Comparison of ENCODE assay signal across 1 mouse cellular context in genomic region chr9:50616766-50617603, GRCm38 (mm10).
TF ChIP-seq lines count a peak whose summit lies in the region.

Gene Pih1d2 (plus strand): TSS chr9:50617321.
Gene Nkapd1 (minus strand): TSS chr9:50617464.

TF ChIP-seq in CH12.LX, 34 proteins besides CTCF, POLR2A, EP300 and RAD21 (continued from another document):
- TF ChIP-seq POLR2AphosphoS2 (IDR thresholded peaks at IDR 0.05; ENCODE audit: low read depth, low read length) (no peak), MXI1 (IDR thresholded peaks at IDR 0.05; ENCODE audit: low read depth, low read length) (peak; percentile 98), ZKSCAN1 (IDR thresholded peaks at IDR 0.05; ENCODE audit: borderline replicate concordance, low read depth, low read length) (no peak), TCF12 (IDR thresholded peaks at IDR 0.05; ENCODE audit: low read depth, low read length) (peak; percentile 70; the same call in 1 of the 2 replicates), ZC3H11A (IDR thresholded peaks at IDR 0.05; ENCODE audit: low read depth, low read length) (no peak), NELFE (IDR thresholded peaks at IDR 0.05; ENCODE audit: low read depth, low read length) (peak; percentile 62), SMC3 (IDR thresholded peaks at IDR 0.05; ENCODE audit: low read depth, low read length) (no peak), GABPA (IDR thresholded peaks at IDR 0.05; ENCODE audit: insufficient replicate concordance, low read depth, low read length) (no peak; the same call in 1 of the 2 replicates), NRF1 (IDR thresholded peaks at IDR 0.05; ENCODE audit: low read depth, low read length) (peak; percentile 72), HCFC1 (IDR thresholded peaks at IDR 0.05; ENCODE audit: low read depth, low read length) (peak; percentile 87), TBP (conservative IDR thresholded peaks at IDR 0.05; ENCODE audit: low read depth, low read length) (no peak), SIN3A (IDR thresholded peaks at IDR 0.05; ENCODE audit: low read length) (peak; percentile 93), MAZ (IDR thresholded peaks at IDR 0.05; ENCODE audit: low read depth, low read length) (peak; percentile 43; the same call in 1 of the 2 replicates), CHD2 (IDR thresholded peaks at IDR 0.05; ENCODE audit: low read length) (0 out of 2 replicates have a peak, but pooled peaks have one; percentile 28), ZNF384 (IDR thresholded peaks at IDR 0.05; ENCODE audit: low read depth, low read length) (no peak), ZMIZ1 (IDR thresholded peaks at IDR 0.05; ENCODE audit: low read depth, low read length) (peak; percentile 64; the same call in 1 of the 2 replicates), IRF4 (IDR thresholded peaks at IDR 0.05; ENCODE audit: low read depth, low read length) (peak; percentile 53; the same call in 1 of the 2 replicates), ETS1 (conservative IDR thresholded peaks at IDR 0.05; ENCODE audit: low read depth, low read length) (no peak), MYC (IDR thresholded peaks at IDR 0.05; ENCODE audit: low read depth, low read length) (peak; percentile 81)
